Mouse (Mus musculus) 3T3-L1 (cell line): Measurements from ENCODE around the gene Pxylp1.
"Not testable (repeated sequence)": the region's sequence is repeated elsewhere in the genome, so short reads cannot be mapped to it uniquely, and the experiment has no call there.

Experiments
- DNase-seq: peaks from one replicate; pipeline ENCODE4 v3.0.0-alpha.2; 2015; ENCODE audit warnings: low read depth, low spot score

Gene Pxylp1

GRCm38 (mm10) chr9:96892546-96892945, at the start of gene Pxylp1:
Gene Pxylp1 (minus strand): TSS chr9:96892669.
- DNase-seq, result no peak

- DNase-seq, result no peak
Observed at GRCm38 (mm10) chr9:96938887-96939286, 46.4 kb upstream of the Pxylp1 start.

- DNase-seq, result not testable (repeated sequence)
Observed at GRCm38 (mm10) chr9:96936427-96936826, 44.0 kb upstream of the Pxylp1 start.

GRCm38 (mm10) chr9:96935556-96936300, 43.3 kb upstream of the Pxylp1 start:
- DNase-seq, result no peak

- DNase-seq, result no peak
Observed at GRCm38 (mm10) chr9:96934816-96935215, 42.3 kb upstream of the Pxylp1 start.

- DNase-seq, result no peak
Observed at GRCm38 (mm10) chr9:96932751-96933150, 40.3 kb upstream of the Pxylp1 start.

GRCm38 (mm10) chr9:96923577-96924316, 31.3 kb upstream of the Pxylp1 start:
- DNase-seq, result no peak

GRCm38 (mm10) chr9:96923119-96923518, 30.6 kb upstream of the Pxylp1 start:
- no peak for DNase-seq

- DNase-seq, result peak; percentile 94
Observed at GRCm38 (mm10) chr9:96916620-96917538, 24.4 kb upstream of the Pxylp1 start.

GRCm38 (mm10) chr9:96916076-96916475, 23.6 kb upstream of the Pxylp1 start:
- no peak for DNase-seq

GRCm38 (mm10) chr9:96914851-96915250, 22.4 kb upstream of the Pxylp1 start:
- no peak for DNase-seq

GRCm38 (mm10) chr9:96914005-96914404, 21.5 kb upstream of the Pxylp1 start:
- DNase-seq, result no peak

GRCm38 (mm10) chr9:96909503-96909902, 17.0 kb upstream of the Pxylp1 start:
- no peak for DNase-seq

GRCm38 (mm10) chr9:96908737-96909136, 16.3 kb upstream of the Pxylp1 start:
- no peak for DNase-seq

GRCm38 (mm10) chr9:96904360-96905355, 12.2 kb upstream of the Pxylp1 start:
- no peak for DNase-seq

- no peak for DNase-seq
Observed at GRCm38 (mm10) chr9:96899717-96900116, 7.2 kb upstream of the Pxylp1 start.

- DNase-seq, result peak; percentile 52
Observed at GRCm38 (mm10) chr9:96899004-96899403, 6.5 kb upstream of the Pxylp1 start.

- DNase-seq, result no peak
Observed at GRCm38 (mm10) chr9:96896690-96897089, 4.2 kb upstream of the Pxylp1 start.

- no peak for DNase-seq
Observed at GRCm38 (mm10) chr9:96893582-96893981, 1.1 kb upstream of the Pxylp1 start.
